Mouse (Mus musculus) heart, postnatal 4 days (tissue): ENCODE results near the gene Tmco1. TPM values are rescaled to one million over a fixed set of nuclear protein-coding genes. Genes with fewer than 3 reads are reported as not detected.

Experiments used
- DNase-seq: peaks from one replicate; pipeline ENCODE4 v3.0.0; 2021
- microRNA-seq, 2 experiments: library from miRNA; unstranded; fragments of <30 nt; microRNA quantifications; one replicate each; pipeline ENCODE4 v1.2.0; 2021 to 2022
- total RNA-seq, 2 experiments: library from RNA; stranded (reverse); gene quantifications; 2 replicates each; pipeline ENCODE4 v1.2.3; 2021

The Tmco1 gene
- total RNA-seq, 2 experiments from 2014 or later, result 75.6 to 79.3 TPM

GRCm38 (mm10) chr1:167374942-167375341 lies 66.8 kb downstream of the Tmco1 start:
- DNase-seq, result no peak

DNA sequence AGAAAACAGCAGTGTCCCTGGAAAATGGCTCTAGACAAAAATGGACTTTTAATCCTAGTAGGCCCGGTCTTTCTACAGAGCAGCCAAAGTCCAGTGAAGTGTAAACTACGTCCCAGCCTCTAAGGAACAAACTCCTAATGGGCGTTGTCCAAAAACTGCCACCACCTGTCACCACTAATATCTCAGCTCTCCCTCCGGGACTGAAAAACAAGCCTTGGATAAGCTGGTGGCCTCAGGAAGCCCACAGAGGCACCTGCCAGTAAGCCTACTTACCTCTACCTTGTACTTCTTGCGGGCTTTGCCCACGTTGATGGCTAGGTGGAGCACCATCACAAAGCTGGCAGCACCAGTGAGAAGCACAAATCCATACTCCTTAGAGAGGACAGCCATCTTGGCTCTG lies 69.8 kb downstream of the Tmco1 start:
- no peak for DNase-seq

DNA sequence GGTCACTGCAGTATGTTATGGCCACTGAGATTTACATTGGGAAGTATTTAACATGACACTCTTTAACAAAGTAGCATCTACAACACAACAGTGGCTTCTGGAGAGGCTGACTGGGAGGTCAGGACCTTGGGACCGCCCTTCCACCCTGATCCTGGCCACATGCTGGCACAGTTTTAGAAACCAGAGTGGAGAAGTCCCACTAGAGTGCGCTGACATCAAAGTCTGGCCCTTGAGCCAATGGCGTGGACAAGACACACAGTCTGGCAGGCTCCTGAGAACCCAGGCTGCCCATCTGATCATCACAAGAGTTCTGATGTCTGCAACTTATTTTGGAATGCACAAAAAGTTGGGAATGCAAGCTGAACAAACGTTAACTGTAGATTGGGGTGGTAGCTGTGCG lies 71.6 kb downstream of the Tmco1 start:
- no peak for DNase-seq

DNA sequence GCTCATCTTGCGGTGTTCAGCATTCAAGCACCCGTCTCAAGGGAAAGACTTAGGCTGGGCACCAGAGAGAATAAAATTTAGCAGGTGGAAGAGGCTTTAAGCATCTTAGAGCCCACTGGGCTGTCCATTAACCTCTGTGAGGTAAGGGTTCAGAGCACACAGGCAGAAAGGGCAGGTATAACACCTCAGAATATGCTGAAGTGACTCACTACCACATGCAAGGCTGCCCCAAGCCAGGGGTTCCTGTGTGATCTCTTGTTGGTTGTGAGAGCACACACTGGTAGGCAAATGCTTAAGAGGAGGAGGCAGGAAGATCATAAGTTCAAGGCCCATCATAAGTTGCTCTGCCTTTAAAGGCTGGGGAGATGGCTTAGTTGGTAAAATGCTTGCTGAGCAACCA lies 72.0 kb downstream of the Tmco1 start:
- DNase-seq, result no peak

DNA sequence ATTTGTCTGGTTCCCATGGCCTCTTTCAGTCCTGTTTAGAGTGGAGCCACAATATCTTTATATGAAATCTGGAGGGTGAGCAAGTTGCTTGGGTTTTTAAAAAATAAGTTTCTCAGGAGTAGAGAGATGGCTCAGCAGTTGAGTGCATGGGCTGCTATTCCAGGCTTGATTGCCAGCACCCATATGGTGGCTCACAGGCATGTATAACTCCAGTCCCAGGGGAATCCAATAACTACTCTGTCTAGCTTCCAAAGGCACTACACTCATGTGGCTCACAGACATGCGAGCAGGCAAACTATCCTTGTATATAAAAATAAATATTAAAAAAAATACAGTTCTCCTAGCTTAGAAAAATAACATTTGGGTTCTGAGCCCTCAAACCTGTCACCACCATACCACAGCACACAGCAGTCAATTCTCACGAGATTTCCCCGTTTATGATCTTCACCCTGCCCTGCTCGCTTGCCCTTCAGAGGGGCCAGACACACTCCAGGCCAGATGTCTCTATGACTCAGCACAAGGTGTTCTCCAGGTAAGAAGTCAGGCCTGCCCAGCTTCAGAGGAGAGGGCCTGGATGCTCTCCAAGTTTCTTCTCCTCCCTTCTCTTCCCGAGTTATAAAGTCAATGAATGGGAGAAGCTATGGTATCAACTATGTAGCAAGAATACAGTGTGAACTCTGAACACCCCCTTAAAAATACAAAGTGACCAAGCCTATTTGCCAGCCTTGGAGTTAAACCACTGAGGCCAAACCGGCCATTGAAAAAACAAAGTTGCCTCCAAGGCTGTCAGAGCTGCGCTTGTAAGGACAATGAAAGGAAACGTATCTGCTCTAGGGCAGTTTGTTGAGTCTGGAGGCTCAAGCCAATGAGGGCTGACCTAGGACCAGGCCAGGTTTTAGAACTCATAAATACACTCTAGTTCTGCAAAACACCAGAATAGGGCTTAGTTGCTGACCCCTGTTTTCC lies 73.2 kb downstream of the Tmco1 start:
- no peak for DNase-seq

DNA sequence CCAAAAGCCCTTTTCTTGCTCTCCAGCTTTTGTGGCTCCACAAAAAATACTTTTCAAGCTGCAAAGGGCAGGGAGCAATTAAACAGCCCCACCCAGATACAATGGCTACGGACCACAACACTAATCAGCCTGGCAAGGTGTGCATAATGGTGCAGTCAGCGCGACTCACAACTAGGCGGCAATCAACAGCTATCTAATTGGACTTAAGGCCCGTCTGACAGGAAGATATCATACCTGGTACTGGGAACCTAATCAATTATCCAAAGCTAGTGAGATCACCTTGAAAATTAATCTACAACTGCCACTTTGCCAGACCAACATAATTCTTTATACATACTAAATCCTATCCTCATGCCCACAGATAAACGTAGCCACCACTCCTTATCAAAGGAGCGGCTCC lies 74.1 kb downstream of the Tmco1 start:
- DNase-seq, result no peak

GRCm38 (mm10) chr1:167382763-167383162 lies 74.6 kb downstream of the Tmco1 start:
- DNase-seq, result no peak

DNA sequence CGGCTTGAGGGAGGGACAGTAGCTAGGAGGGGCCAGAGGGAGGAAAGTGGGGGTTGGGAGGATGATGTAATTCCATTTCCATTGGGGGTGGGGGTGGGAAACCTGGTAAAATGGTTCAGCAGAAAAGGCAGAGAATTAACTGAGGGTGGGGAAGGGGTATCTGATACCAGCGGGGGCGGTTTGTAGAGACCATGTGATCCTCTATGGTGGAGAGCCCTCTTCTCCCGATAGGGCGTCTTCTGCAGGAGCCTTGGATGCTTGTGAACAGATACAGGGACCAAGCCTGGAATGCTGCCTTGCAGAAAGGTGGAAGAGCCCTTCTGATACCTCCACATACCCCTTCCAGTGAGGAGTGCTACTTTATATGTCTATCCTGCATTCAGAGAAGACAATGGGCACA lies 75.0 kb downstream of the Tmco1 start:
- DNase-seq, result no peak

Small RNA genes lying within 50 kb of the gene (microRNA-seq; reads per million reads assigned to microRNA genes)
- gene Gm25911 (0 to 0.35 reads per million in 2 experiments), gene Mir6347 (0 reads per million in 2 experiments)

Other genes starting within 250 kb of the Tmco1 start
- 10 to 100 TPM; 55.0 to 55.7 TPM for gene Uck2, start 23.1 kb upstream of the Tmco1 start, total RNA-seq
- 10 to 100 TPM; 32.4 to 37.0 TPM for gene Aldh9a1, start 41.6 kb downstream of the Tmco1 start, total RNA-seq
- 100 to 1,000 TPM; 142 to 157 TPM for gene Mgst3, start 85.5 kb downstream of the Tmco1 start, total RNA-seq
- 1 to 10 TPM in 1 of 2 experiments, under 1 TPM in 1; 0.86 to 1.9 TPM for gene Lrrc52, start 158.4 kb downstream of the Tmco1 start, total RNA-seq